In the genomic region with DNA sequence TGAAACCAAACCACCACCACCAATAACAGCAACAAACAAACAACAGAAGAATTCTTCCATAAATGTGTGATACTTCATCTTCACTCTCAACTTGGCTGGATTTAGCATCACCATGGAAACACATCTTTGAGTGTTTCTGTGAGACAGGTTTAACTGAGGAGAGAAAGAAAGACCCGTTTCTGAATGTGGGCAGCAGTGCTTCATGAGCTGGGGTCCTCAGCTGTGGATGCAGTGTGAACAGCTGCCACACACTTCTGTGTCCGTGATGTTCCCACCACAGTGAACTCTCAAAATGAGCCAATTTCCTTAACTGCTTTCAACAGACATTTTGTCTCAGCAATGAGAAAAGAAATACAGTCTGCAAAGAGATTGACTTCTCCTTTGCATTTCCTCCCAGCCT, we compare ENCODE assay signal across 32 mouse cellular contexts. TPM values are rescaled to one million over a fixed set of nuclear protein-coding genes. Genes with fewer than 3 reads are reported as not detected.
A peak's percentile ranks its signal among the peaks of the same experiment; 100 is the strongest.
DNase-seq lines count a peak whose midpoint lies in the region; ATAC-seq and TF ChIP-seq lines count a peak whose summit lies in the region.
"Had no signal": no experiment of that assay in that cellular context is flagged by ENCODE, and none has a peak within 500 bp of the region (broad histone marks: within the 10 kb centered on the region; RNA-seq: fewer than 3 reads in every experiment).

No protein-coding gene starts in this region.

- no peak overlapping the region for H3K4me3 ChIP-seq in forebrain, embryonic 14.5 days (ENCODE audit: low read depth, low read length)
- H3K4me3 ChIP-seq in forebrain, embryonic 15.5 days = no peak overlapping the region
- no peak overlapping the region for H3K4me3 ChIP-seq in layer of hippocampus, adult 2 months
- H3K4me3 ChIP-seq in midbrain, postnatal 0 days (ENCODE audit: low read depth, low read length) = no peak overlapping the region
- no peak overlapping the region for H3K4me3 ChIP-seq in midbrain, embryonic 13.5 days (replicated peaks)
- H3K4me3 ChIP-seq: erythroblast, embryonic 14.5 days; forebrain, embryonic 12.5 days; heart, adult 2 months; heart, embryonic 12.5 days; kidney, embryonic 15.5 days; limb, embryonic 13.5 days; neural tube, embryonic 13.5 days had no signal

- 66% methylated on average over 2 of the region's 2 CpGs for WGBS in forebrain, embryonic 14.5 days
- 53% methylated on average over 2 of the region's 2 CpGs for WGBS in forebrain, embryonic 15.5 days
- WGBS in midbrain, postnatal 0 days = 29% methylated on average over 2 of the region's 2 CpGs
- WGBS in midbrain, embryonic 13.5 days = 66% methylated on average over 2 of the region's 2 CpGs

- no peak for ATAC-seq in forebrain, embryonic 14.5 days
- ATAC-seq in forebrain, embryonic 15.5 days (replicated peaks) = no peak
- ATAC-seq in midbrain, postnatal 0 days (ENCODE audit: low FRiP score) = no peak
- ATAC-seq in midbrain, embryonic 13.5 days = no peak
- ATAC-seq: liver, postnatal 0 days had no signal

- DNase-seq in forebrain, embryonic 14.5 days (ENCODE audit: low spot score) = peak; percentile 14
- DNase-seq in layer of hippocampus, adult 2 months (ENCODE audit: low spot score in 2 of 2) = peak; percentile 10 to 13
- DNase-seq in layer of hippocampus, adult 9-10 months (ENCODE audit: low spot score) = no peak
- DNase-seq in midbrain, postnatal 0 days (ENCODE audit: low spot score) = peak; percentile 21
- peak; percentile 27 for DNase-seq in brain, embryonic 14.5 days (ENCODE audit: low read depth)
- no peak for DNase-seq in cerebellum, postnatal 10 days
- DNase-seq: adrenal gland, postnatal 10 days; cerebellum, adult 18-20 months; cerebellum, postnatal 14 days; heart, adult 2 months; heart, postnatal 4 days; kidney, adult 18-20 months; kidney, postnatal 25 days; liver, postnatal 0 days; lung, postnatal 36 days; thymus, adult 2 months; thymus, postnatal 36 days had no signal

- no peaks in the 10 kb centered on the region for H3K36me3 ChIP-seq in forebrain, embryonic 14.5 days (ENCODE audit: control insufficient read depth, insufficient read depth, low read length)
- H3K36me3 ChIP-seq in forebrain, embryonic 15.5 days = no peaks in the 10 kb centered on the region
- no peaks in the 10 kb centered on the region for H3K36me3 ChIP-seq in midbrain, postnatal 0 days (ENCODE audit: insufficient read depth, low read length)
- no peaks in the 10 kb centered on the region for H3K36me3 ChIP-seq in midbrain, embryonic 13.5 days
- H3K36me3 ChIP-seq: forebrain, embryonic 12.5 days; G1E; heart, embryonic 12.5 days; kidney, embryonic 15.5 days; limb, embryonic 13.5 days; neural tube, embryonic 13.5 days had no signal

- no peak for TF ChIP-seq POLR2A in brain, embryonic 14.5 days (IDR thresholded peaks at IDR 0.05; ENCODE audit: borderline replicate concordance, extremely low read depth, insufficient read depth, insufficient read length, poor library complexity, severe bottlenecking)

- no peak overlapping the region for H3K4me2 ChIP-seq in forebrain, embryonic 14.5 days (ENCODE audit: low read length)
- no peak overlapping the region for H3K4me2 ChIP-seq in forebrain, embryonic 15.5 days (replicated peaks)
- H3K4me2 ChIP-seq in midbrain, postnatal 0 days (ENCODE audit: low read depth, low read length, poor library complexity, severe bottlenecking) = no peak overlapping the region
- no peak overlapping the region for H3K4me2 ChIP-seq in midbrain, embryonic 13.5 days (replicated peaks)
- H3K4me2 ChIP-seq: forebrain, embryonic 12.5 days; heart, embryonic 12.5 days; hindbrain, embryonic 14.5 days; kidney, embryonic 15.5 days; limb, embryonic 13.5 days; liver, embryonic 11.5 days; midbrain, embryonic 11.5 days; neural tube, embryonic 13.5 days had no signal

- no peaks in the 10 kb centered on the region for H3K27me3 ChIP-seq in forebrain, embryonic 14.5 days (replicated peaks; ENCODE audit: control insufficient read depth, insufficient read depth, low read length)
- H3K27me3 ChIP-seq in forebrain, embryonic 15.5 days = no peaks in the 10 kb centered on the region
- no peaks in the 10 kb centered on the region for H3K27me3 ChIP-seq in midbrain, postnatal 0 days (ENCODE audit: insufficient read depth, low read length)
- no peaks in the 10 kb centered on the region for H3K27me3 ChIP-seq in midbrain, embryonic 13.5 days
- H3K27me3 ChIP-seq: forebrain, embryonic 12.5 days; heart, embryonic 12.5 days; kidney, embryonic 15.5 days; limb, embryonic 13.5 days; neural tube, embryonic 13.5 days had no signal

- no peak for TF ChIP-seq CTCF in layer of hippocampus, adult 2 months (conservative IDR thresholded peaks at IDR 0.05)
- TF ChIP-seq CTCF in midbrain, postnatal 0 days (IDR thresholded peaks at IDR 0.05) = no peak
- no peak for TF ChIP-seq CTCF in brain, embryonic 14.5 days (IDR thresholded peaks at IDR 0.05; ENCODE audit: borderline replicate concordance, extremely low read depth, insufficient read depth, insufficient read length)

- no peak overlapping the region for H3K27ac ChIP-seq in forebrain, embryonic 14.5 days (ENCODE audit: low read depth, low read length)
- no peak overlapping the region for H3K27ac ChIP-seq in forebrain, embryonic 15.5 days (replicated peaks)
- no peak overlapping the region for H3K27ac ChIP-seq in layer of hippocampus, adult 2 months
- no peak overlapping the region for H3K27ac ChIP-seq in midbrain, postnatal 0 days (ENCODE audit: low read depth, low read length)
- no peak overlapping the region for H3K27ac ChIP-seq in midbrain, embryonic 13.5 days
- H3K27ac ChIP-seq: forebrain, embryonic 12.5 days; heart, adult 2 months; hindbrain, embryonic 14.5 days; kidney, embryonic 15.5 days; limb, embryonic 13.5 days; neural tube, embryonic 13.5 days had no signal

- H3K9me3 ChIP-seq in forebrain, embryonic 14.5 days (replicated peaks; ENCODE audit: control insufficient read depth, low read length) = no peaks in the 10 kb centered on the region
- H3K9me3 ChIP-seq in forebrain, embryonic 15.5 days = no peaks in the 10 kb centered on the region
- no peaks in the 10 kb centered on the region for H3K9me3 ChIP-seq in midbrain, postnatal 0 days (ENCODE audit: low read length)
- H3K9me3 ChIP-seq in midbrain, embryonic 13.5 days = no peaks in the 10 kb centered on the region
- H3K9me3 ChIP-seq: heart, embryonic 12.5 days; kidney, embryonic 15.5 days; limb, embryonic 13.5 days; neural tube, embryonic 13.5 days had no signal

- no peak overlapping the region for H3K9ac ChIP-seq in forebrain, embryonic 14.5 days (ENCODE audit: low read length)
- H3K9ac ChIP-seq in forebrain, embryonic 15.5 days (replicated peaks) = no peak overlapping the region
- no peak overlapping the region for H3K9ac ChIP-seq in midbrain, postnatal 0 days (replicated peaks; ENCODE audit: low read length, poor library complexity, severe bottlenecking)
- no peak overlapping the region for H3K9ac ChIP-seq in midbrain, embryonic 13.5 days (replicated peaks)
- H3K9ac ChIP-seq: forebrain, embryonic 12.5 days; heart, embryonic 12.5 days; hindbrain, embryonic 14.5 days; kidney, embryonic 15.5 days; limb, embryonic 13.5 days; liver, postnatal 0 days; neural tube, embryonic 13.5 days had no signal

- H3K4me1 ChIP-seq in forebrain, embryonic 14.5 days (ENCODE audit: control insufficient read depth, insufficient read depth, low read length) = no peaks in the 10 kb centered on the region
- H3K4me1 ChIP-seq in forebrain, embryonic 15.5 days = no peaks in the 10 kb centered on the region; the same call in 1 of the 2 replicates
- H3K4me1 ChIP-seq in midbrain, postnatal 0 days (ENCODE audit: insufficient read depth, low read length) = peaks cover 5% of the 10 kb centered on the region
- H3K4me1 ChIP-seq in midbrain, embryonic 13.5 days (replicated peaks) = no peaks in the 10 kb centered on the region
- H3K4me1 ChIP-seq: forebrain, embryonic 12.5 days; heart, embryonic 12.5 days; kidney, embryonic 15.5 days; limb, embryonic 13.5 days; neural tube, embryonic 13.5 days had no signal

RNA-seq across cellular contexts. Expression of a gene that starts 55.5 kb away (rescaled TPM):
- 0.79 and 1.3 TPM in 2 replicates for polyA plus RNA-seq in forebrain, embryonic 14.5 days (2014; fragmentation: Nextera tagmentation; extraction: Ambion mirVana)
- 0.95 and 1.5 TPM in 2 replicates for polyA plus RNA-seq in forebrain, embryonic 15.5 days (2015; fragmentation: Nextera tagmentation; extraction: Ambion mirVana)
- total RNA-seq in layer of hippocampus, adult 2 months (2021) = under 1 TPM; 0.08 to 0.22 TPM
- total RNA-seq in midbrain, postnatal 0 days (2014; rRNA removed) = 0.88 and 1.1 TPM in 2 replicates
- 0.54 and 0.74 TPM in 2 replicates for polyA plus RNA-seq in midbrain, postnatal 0 days (2015; fragmentation: Nextera tagmentation; extraction: Ambion mirVana)
- 0.39 and 0.42 TPM in 2 replicates for polyA plus RNA-seq in midbrain, embryonic 13.5 days (2015; fragmentation: Nextera tagmentation; extraction: Ambion mirVana)
- polyA plus RNA-seq in brain, embryonic 14.5 days (2012; rRNA removed) = 0.59 and 1.2 TPM in 2 replicates
- total RNA-seq: gastrocnemius, adult 8-10 months; heart, adult 2 months; heart, postnatal 4 days; megakaryocyte, adult 5-6 weeks had no signal
- polyA plus RNA-seq: C2C12; erythroblast, embryonic 14.5 days; G1E; liver, embryonic 11.5 days; liver, postnatal 0 days had no signal

Comparison
In these comparisons a context has a peak if more than half of its experiments do, and no peak if none do; other contexts are left out.
1. DNase-seq: peak in forebrain, embryonic 14.5 days (single experiment), layer of hippocampus, adult 2 months (2 of 2), midbrain, postnatal 0 days (single experiment) and brain, embryonic 14.5 days (single experiment); none in layer of hippocampus, adult 9-10 months (single experiment) and cerebellum, postnatal 10 days (0 of 2).